Mouse (Mus musculus) kidney, adult 2 months (tissue): ENCODE results near the gene 4933412E24Rik.

Experiments used
- CTCF ChIP-seq: fragments of 200-500 bp; conservative IDR thresholded peaks from 2 replicates; pipeline ENCODE4 v1.5.1; 2011; ENCODE audit warnings: low read depth, mild to moderate bottlenecking, control low read depth, low read length, moderate library complexity, mixed read lengths; ENCODE audit not compliant: insufficient read depth, insufficient read length
- POLR2A ChIP-seq: fragments of 200-500 bp; IDR thresholded peaks from one replicate; pipeline ENCODE4 v1.6.1; 2011; ENCODE audit warnings: low read depth, low read length, control low read depth

- TF ChIP-seq CTCF, result no peak
- no peak for TF ChIP-seq POLR2A
Observed at GRCm38 (mm10) chr15:59973651-59974519, 42.5 kb downstream of the 4933412E24Rik start.
